ENCODE assay signal across 15 mouse cellular contexts in genomic region chrX:67061216-67061615, GRCm38 (mm10).
DNase-seq lines count a peak whose midpoint lies in the region; ATAC-seq and TF ChIP-seq lines count a peak whose summit lies in the region.
"Had no signal": no experiment of that assay in that cellular context is flagged by ENCODE, and none has a peak within 500 bp of the region (broad histone marks: within the 10 kb centered on the region; RNA-seq: fewer than 3 reads in every experiment).

No protein-coding gene starts in this region.

- DNase-seq in left cerebral cortex, postnatal 14 days (ENCODE audit: low spot score in 2 of 2): peak; percentile 0 to 2
- no peak for DNase-seq in left cerebral cortex, postnatal 10 days (ENCODE audit: extremely low spot score in 1 of 2, low spot score in 2 of 2)
- peak; percentile 78 to 91 for DNase-seq in cerebellum, adult 2 months
- DNase-seq in layer of hippocampus, adult 18-20 months (ENCODE audit: low spot score in 2 of 2): peak; percentile 34 to 58
- peak; percentile 23 to 25 for DNase-seq in right cerebral cortex, postnatal 10 days (ENCODE audit: low spot score in 2 of 2)
- DNase-seq in gastrocnemius, adult 8-10 months (ENCODE audit: low spot score in 2 of 2): no peak
- DNase-seq in lung, adult 2 months: no peak
- DNase-seq: embryo, embryonic 11 days; gastrocnemius, postnatal 10 days; heart, postnatal 14 days; lung, postnatal 10 days had no signal

- H3K27ac ChIP-seq in cerebellum, adult 2 months (ENCODE audit: insufficient read depth, low read length): no peak overlapping the region
- H3K27ac ChIP-seq: liver, embryonic 12.5 days had no signal

- no peak overlapping the region for H3K4me3 ChIP-seq in cerebellum, adult 2 months (replicated peaks; ENCODE audit: insufficient read depth, low read depth, low read length)
- H3K4me3 ChIP-seq in lung, adult 2 months (replicated peaks; ENCODE audit: extremely low read depth, low read depth, low read length): no peak overlapping the region
- H3K4me3 ChIP-seq: erythroblast, embryonic 14.5 days; liver, embryonic 12.5 days had no signal

- WGBS in cerebellum, adult 2 months: 2% methylated on average over 4 of the region's 4 CpGs
- WGBS in lung, adult 2 months: 58% methylated on average over 4 of the region's 4 CpGs

- no peaks in the 10 kb centered on the region for H3K4me1 ChIP-seq in cerebellum, adult 2 months (ENCODE audit: control insufficient read depth, insufficient read depth, low read length)
- H3K4me1 ChIP-seq in lung, adult 2 months (ENCODE audit: control insufficient read depth, insufficient read depth, low read length): no peaks in the 10 kb centered on the region
- H3K4me1 ChIP-seq: liver, embryonic 12.5 days had no signal

- TF ChIP-seq POLR2A in cerebellum, adult 2 months (IDR thresholded peaks at IDR 0.05; ENCODE audit: borderline replicate concordance, insufficient read depth, low read length): no peak
- no peak for TF ChIP-seq POLR2A in lung, adult 2 months (IDR thresholded peaks at IDR 0.05; ENCODE audit: borderline replicate concordance, extremely low read depth, low read depth, low read length)

- intact Hi-C loops in left cerebral cortex, postnatal 14 days (cut with DNase I): no loop called here
- intact Hi-C loops in left cerebral cortex, postnatal 10 days (cut with DNase I): no loop called here

- ATAC-seq in monocyte, adult 5-6 weeks (replicated peaks; ENCODE audit: insufficient number of reproducible peaks, low FRiP score, low TSS enrichment, poor library complexity, severe bottlenecking): no peak
- ATAC-seq: inflammation-experienced regulatory T-cells, adult 6 months; liver, embryonic 12.5 days had no signal

- TF ChIP-seq CTCF in cerebellum, adult 2 months (IDR thresholded peaks at IDR 0.05; ENCODE audit: borderline replicate concordance, insufficient read depth, low read depth, low read length): no peak
- TF ChIP-seq CTCF in lung, adult 2 months (IDR thresholded peaks at IDR 0.05; ENCODE audit: insufficient read depth, low read length): no peak

- H3K27me3 ChIP-seq in cerebellum, adult 2 months (ENCODE audit: control insufficient read depth, insufficient read depth, low read length): no peaks in the 10 kb centered on the region
- H3K27me3 ChIP-seq: liver, embryonic 12.5 days had no signal

Comparison
In these comparisons a context has a peak if more than half of its experiments do, and no peak if none do; other contexts are left out.
1. DNase-seq: peak in left cerebral cortex, postnatal 14 days (2 of 2), cerebellum, adult 2 months (2 of 2), layer of hippocampus, adult 18-20 months (2 of 2) and right cerebral cortex, postnatal 10 days (2 of 2); none in left cerebral cortex, postnatal 10 days (0 of 2), gastrocnemius, adult 8-10 months (0 of 2) and lung, adult 2 months (single experiment).